ENCODE assay signal across 10 mouse cellular contexts in the genomic region with DNA sequence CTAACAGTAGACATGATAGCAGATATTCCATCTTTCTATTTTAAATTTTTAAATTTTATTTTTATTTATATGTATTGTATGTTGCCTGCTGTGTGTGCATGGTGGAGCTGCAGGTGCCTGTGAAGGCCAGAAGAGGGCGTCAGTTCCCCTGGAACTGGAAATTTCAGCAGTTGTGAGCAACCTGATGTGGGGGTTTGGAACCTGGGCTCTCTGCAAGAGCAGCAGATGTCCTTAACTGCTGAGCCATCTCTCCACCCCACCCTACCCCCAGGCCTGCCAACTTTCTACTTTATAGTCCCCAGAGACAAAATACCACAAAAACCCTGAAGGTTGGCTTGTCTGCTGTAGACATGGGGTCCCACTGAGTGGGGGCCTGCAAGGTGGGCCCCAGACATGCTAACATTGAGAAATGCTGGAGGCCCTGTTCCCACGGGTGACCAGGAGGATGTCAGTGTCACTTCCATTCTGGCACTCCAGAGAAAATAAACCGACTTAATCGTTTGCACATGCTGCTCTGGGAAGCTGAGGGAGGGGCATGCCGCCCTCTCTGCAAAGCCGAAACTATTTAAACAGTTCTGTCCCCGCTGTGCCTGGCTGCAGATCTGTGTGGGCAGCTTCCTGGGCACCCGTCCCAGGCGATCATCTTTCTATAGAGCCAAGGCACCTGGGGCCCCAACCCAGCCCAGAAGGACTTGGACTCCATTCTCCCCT. TPM values are rescaled to one million over a fixed set of nuclear protein-coding genes. Genes with fewer than 3 reads are reported as not detected.
DNase-seq lines count a peak whose midpoint lies in the region; ATAC-seq and TF ChIP-seq lines count a peak whose summit lies in the region.
"Had no signal": no experiment of that assay in that cellular context is flagged by ENCODE, and none has a peak within 500 bp of the region (broad histone marks: within the 10 kb centered on the region; RNA-seq: fewer than 3 reads in every experiment).

No protein-coding gene starts in this region.

- intact Hi-C loops in gastrocnemius, adult 2 months (cut with DNase I): no loop called here
- intact Hi-C loops in left cerebral cortex, postnatal 14 days (cut with DNase I): no loop called here

- H3K36me3 ChIP-seq in lung, embryonic 15.5 days: no peaks in the 10 kb centered on the region
- no peaks in the 10 kb centered on the region for H3K36me3 ChIP-seq in stomach, postnatal 0 days (ENCODE audit: control insufficient read depth, insufficient read depth, low read length)
- H3K36me3 ChIP-seq: liver, embryonic 13.5 days had no signal

- TF ChIP-seq EP300 in stomach, postnatal 0 days (optimal IDR thresholded peaks at IDR 0.05): no peak

- peak; percentile 43 for TF ChIP-seq CTCF in gastrocnemius, adult 2 months (IDR thresholded peaks at IDR 0.05)
- peak; percentile 35 for TF ChIP-seq CTCF in stomach, postnatal 0 days (IDR thresholded peaks at IDR 0.05; ENCODE audit: low read depth)

- H3K4me1 ChIP-seq in lung, embryonic 15.5 days: peaks cover 10% of the 10 kb centered on the region
- no peaks in the 10 kb centered on the region for H3K4me1 ChIP-seq in stomach, postnatal 0 days (replicated peaks; ENCODE audit: control insufficient read depth, insufficient read depth)
- H3K4me1 ChIP-seq: liver, embryonic 13.5 days had no signal

- no peaks in the 10 kb centered on the region for H3K9me3 ChIP-seq in lung, embryonic 15.5 days
- H3K9me3 ChIP-seq in stomach, postnatal 0 days (ENCODE audit: control insufficient read depth, low read length): no peaks in the 10 kb centered on the region
- H3K9me3 ChIP-seq: liver, embryonic 13.5 days had no signal

- H3K27me3 ChIP-seq in lung, embryonic 15.5 days: no peaks in the 10 kb centered on the region
- H3K27me3 ChIP-seq in stomach, postnatal 0 days (ENCODE audit: control insufficient read depth, insufficient read depth, low read length): no peaks in the 10 kb centered on the region
- H3K27me3 ChIP-seq: Patski had no signal

- ATAC-seq in lung, embryonic 15.5 days (ENCODE audit: borderline replicate concordance, extremely low read depth, low FRiP score, low TSS enrichment): peak; percentile 43; the same call in 1 of the 2 replicates
- ATAC-seq in stomach, postnatal 0 days (ENCODE audit: low FRiP score, low TSS enrichment): no peak
- ATAC-seq: Patski had no signal

- no peak overlapping the region for H3K4me3 ChIP-seq in lung, embryonic 15.5 days
- peak overlapping the region; percentile 27 for H3K4me3 ChIP-seq in gastrocnemius, adult 2 months
- no peak overlapping the region for H3K4me3 ChIP-seq in stomach, postnatal 0 days (ENCODE audit: low read depth, low read length)
- H3K4me3 ChIP-seq: liver, embryonic 13.5 days had no signal

- no peak overlapping the region; the same call in 1 of the 2 replicates for H3K9ac ChIP-seq in lung, embryonic 15.5 days
- no peak overlapping the region for H3K9ac ChIP-seq in stomach, postnatal 0 days (ENCODE audit: low read length)
- H3K9ac ChIP-seq: liver, embryonic 13.5 days had no signal

- DNase-seq in lung, adult 18-20 months: no peak
- peak; percentile 77 to 83 for DNase-seq in cerebellum, postnatal 25 days
- peak; percentile 82 for DNase-seq in gastrocnemius, adult 2 months
- DNase-seq in left cerebral cortex, postnatal 14 days (ENCODE audit: low spot score in 2 of 2): peak; percentile 62 to 80
- DNase-seq in stomach, postnatal 0 days (ENCODE audit: low spot score): no peak
- no peak for DNase-seq in spleen, postnatal 14 days (ENCODE audit: low spot score in 2 of 2)
- DNase-seq in c-Kit-positive CD71-positive TER-119-positive erythroid progenitor cells, embryonic 14.5 days (ENCODE audit: low spot score): no peak
- DNase-seq: liver, embryonic 13.5 days had no signal

- peak overlapping the region; percentile 58 for H3K27ac ChIP-seq in lung, embryonic 15.5 days
- H3K27ac ChIP-seq in gastrocnemius, adult 2 months: peak overlapping the region; percentile 69
- H3K27ac ChIP-seq in stomach, postnatal 0 days (replicated peaks): no peak overlapping the region
- H3K27ac ChIP-seq: liver, embryonic 13.5 days had no signal

- WGBS in lung, embryonic 15.5 days: 9% methylated on average over 9 of the region's 9 CpGs
- WGBS in stomach, postnatal 0 days: 18% methylated on average over 9 of the region's 9 CpGs

- no peak overlapping the region for H3K4me2 ChIP-seq in lung, embryonic 15.5 days
- no peak overlapping the region for H3K4me2 ChIP-seq in stomach, postnatal 0 days (replicated peaks; ENCODE audit: low read depth)
- H3K4me2 ChIP-seq: liver, embryonic 13.5 days had no signal

RNA-seq across cellular contexts. Expression of gene Ptges, which starts 44.1 kb away (rescaled TPM):
- polyA plus RNA-seq in lung, embryonic 15.5 days (2015; fragmentation: Nextera tagmentation; extraction: Ambion mirVana): 19.3 and 24.1 TPM in 2 replicates
- 1 to 10 TPM; 2.9 to 3.7 TPM for total RNA-seq in gastrocnemius, adult 2 months (2021)
- total RNA-seq in left cerebral cortex, postnatal 14 days (2021): 1 to 10 TPM; 3.8 to 4.9 TPM
- 28.3 and 29.2 TPM in 2 replicates for polyA plus RNA-seq in stomach, postnatal 0 days (2015; fragmentation: Nextera tagmentation; extraction: Ambion mirVana)

RNA-seq across cellular contexts. Expression of gene Prrx2, which starts 50.8 kb away (rescaled TPM):
- 9.7 and 12.5 TPM in 2 replicates for polyA plus RNA-seq in lung, embryonic 15.5 days (2015; fragmentation: Nextera tagmentation; extraction: Ambion mirVana)
- total RNA-seq in gastrocnemius, adult 2 months (2021): 1 to 10 TPM; 1.2 to 4.2 TPM
- 1 to 10 TPM; 2.3 to 3.3 TPM for total RNA-seq in left cerebral cortex, postnatal 14 days (2021)
- 1.8 and 2.0 TPM in 2 replicates for polyA plus RNA-seq in stomach, postnatal 0 days (2015; fragmentation: Nextera tagmentation; extraction: Ambion mirVana)

RNA-seq across cellular contexts. Expression of gene Asb6, which starts 55.5 kb away (rescaled TPM):
- polyA plus RNA-seq in lung, embryonic 15.5 days (2015; fragmentation: Nextera tagmentation; extraction: Ambion mirVana): 31.8 and 34.0 TPM in 2 replicates
- 1 to 10 TPM; 7.0 TPM for total RNA-seq in gastrocnemius, adult 2 months (2021)
- 10 to 100 TPM; 30.7 to 35.9 TPM for total RNA-seq in left cerebral cortex, postnatal 14 days (2021)
- polyA plus RNA-seq in stomach, postnatal 0 days (2015; fragmentation: Nextera tagmentation; extraction: Ambion mirVana): 17.2 and 19.6 TPM in 2 replicates

Comparison
In these comparisons a context has a peak if more than half of its experiments do, and no peak if none do; other contexts are left out.
1. DNase-seq: peak in cerebellum, postnatal 25 days (2 of 2), gastrocnemius, adult 2 months (single experiment) and left cerebral cortex, postnatal 14 days (2 of 2); none in lung, adult 18-20 months (0 of 2), stomach, postnatal 0 days (single experiment), spleen, postnatal 14 days (0 of 2) and c-Kit-positive CD71-positive TER-119-positive erythroid progenitor cells, embryonic 14.5 days (single experiment).